Mouse (Mus musculus) R1 (cell line): Measurements from ENCODE around the gene Gm8113.
"Not testable (repeated sequence)": the region's sequence is repeated elsewhere in the genome, so short reads cannot be mapped to it uniquely, and the experiment has no call there.

ENCODE experiments used
- DNase-seq: peaks from one replicate; pipeline ENCODE4 v3.0.0-alpha.2; 2018; ENCODE audit warnings: low read depth, low spot score

Gm8113 gene

GRCm38 (mm10) chr14:43924688-43925403, at the start of gene Gm8113:
TSS of gene Gm8113 (plus strand) at chr14:43925390.
- DNase-seq: peak; percentile 78

- DNase-seq: not testable (repeated sequence)
Measured at GRCm38 (mm10) chr14:43875417-43875816, 49.8 kb upstream of the Gm8113 start, which contains the start of gene Ear1. TSS of gene Ear1 (minus strand) at chr14:43875517.

- DNase-seq: not testable (repeated sequence)
Measured at GRCm38 (mm10) chr14:43877789-43878188, 47.4 kb upstream of the Gm8113 start.

- DNase-seq: not testable (repeated sequence)
Measured at GRCm38 (mm10) chr14:43879966-43880545, 45.1 kb upstream of the Gm8113 start.

GRCm38 (mm10) chr14:43886235-43886634, 39.0 kb upstream of the Gm8113 start:
- DNase-seq: not testable (repeated sequence)

GRCm38 (mm10) chr14:43891288-43891687, 33.9 kb upstream of the Gm8113 start:
- DNase-seq: not testable (repeated sequence)

GRCm38 (mm10) chr14:43895357-43895756, 29.8 kb upstream of the Gm8113 start:
- DNase-seq: not testable (repeated sequence)

GRCm38 (mm10) chr14:43898577-43898976, 26.6 kb upstream of the Gm8113 start:
- DNase-seq: not testable (repeated sequence)

GRCm38 (mm10) chr14:43918214-43918613, 7.0 kb upstream of the Gm8113 start:
- not testable (repeated sequence) for DNase-seq

GRCm38 (mm10) chr14:43923459-43923858, 1.7 kb upstream of the Gm8113 start, which contains the start of gene Ear10:
TSS of gene Ear10 (minus strand) at chr14:43923559.
- DNase-seq: not testable (repeated sequence)

GRCm38 (mm10) chr14:43925404-43925950, 287 bp downstream of the Gm8113 start:
- peak; percentile 60 for DNase-seq

GRCm38 (mm10) chr14:43932991-43933390, 7.8 kb downstream of the Gm8113 start:
- DNase-seq: peak; percentile 50

- DNase-seq: not testable (repeated sequence)
Measured at GRCm38 (mm10) chr14:43933399-43933798, 8.2 kb downstream of the Gm8113 start.

- DNase-seq: not testable (repeated sequence)
Measured at GRCm38 (mm10) chr14:43953382-43953781, 28.2 kb downstream of the Gm8113 start.

- DNase-seq: not testable (repeated sequence)
Measured at GRCm38 (mm10) chr14:43955074-43955473, 29.9 kb downstream of the Gm8113 start.

- DNase-seq: not testable (repeated sequence)
Measured at GRCm38 (mm10) chr14:43956769-43957168, 31.6 kb downstream of the Gm8113 start, which contains the start of gene Ang5. TSS of gene Ang5 (plus strand) at chr14:43957069.
